Mouse (Mus musculus) MEL (cell line): Measurements from ENCODE around the gene Ccdc151.

Experiments used
- CHD1 ChIP-seq: IDR thresholded peaks from 2 replicates; pipeline ENCODE4 v1.6.1; 2012; ENCODE audit warnings: low read depth, mild to moderate bottlenecking, inconsistent platforms, low read length, improper control_type of control experiment
- CTCF ChIP-seq, 3 experiments: IDR thresholded peaks in 2 of 3; conservative IDR thresholded peaks in 1 of 3; 2 replicates each; pipeline ENCODE4 v1.5.1; 2011 to 2012; ENCODE audit warnings: low read length in 3 of 3, low read depth in 2 of 3, mild to moderate bottlenecking in 2 of 3, improper control_type of control experiment in 1 of 3, inconsistent platforms in 1 of 3, mixed read lengths in 1 of 3, moderate library complexity in 1 of 3; ENCODE audit not compliant: control insufficient read depth in 1 of 3, insufficient read depth in 1 of 3, poor library complexity in 1 of 3, severe bottlenecking in 1 of 3
- E2F4 ChIP-seq: IDR thresholded peaks from 2 replicates; pipeline ENCODE4 v1.6.1; 2011; ENCODE audit warnings: low read depth, low read length, improper control_type of control experiment, borderline replicate concordance
- GATA1 ChIP-seq: IDR thresholded peaks from 2 replicates; pipeline ENCODE4 v1.6.1; 2011; ENCODE audit warnings: low read depth, low read length, improper control_type of control experiment
- HCFC1 ChIP-seq: IDR thresholded peaks from 2 replicates; pipeline ENCODE4 v1.6.1; 2012; ENCODE audit warnings: low read depth, mild to moderate bottlenecking, inconsistent platforms, low read length, improper control_type of control experiment, moderate library complexity
- MAFK ChIP-seq: IDR thresholded peaks from 2 replicates; pipeline ENCODE4 v1.6.1; 2011; ENCODE audit warnings: low read depth, mild to moderate bottlenecking, low read length, improper control_type of control experiment, borderline replicate concordance
- MYB ChIP-seq: IDR thresholded peaks from 2 replicates; pipeline ENCODE4 v1.6.1; 2011; ENCODE audit warnings: mild to moderate bottlenecking, low read depth, low read length, improper control_type of control experiment
- POLR2A ChIP-seq, 2 experiments: IDR thresholded peaks; 2 replicates each; pipeline ENCODE4 v1.6.1; 2011 to 2012; ENCODE audit warnings: low read length in 2 of 2, mild to moderate bottlenecking in 2 of 2, control low read depth in 1 of 2, improper control_type of control experiment in 1 of 2, low read depth in 1 of 2, moderate library complexity in 1 of 2; ENCODE audit not compliant: control insufficient read depth in 1 of 2, insufficient read depth in 1 of 2, poor library complexity in 1 of 2
- USF1 ChIP-seq: IDR thresholded peaks from 2 replicates; pipeline ENCODE4 v1.6.1; 2014; ENCODE audit warnings: low read depth, mild to moderate bottlenecking, inconsistent platforms, low read length, improper control_type of control experiment, moderate library complexity
- ZC3H11A ChIP-seq: IDR thresholded peaks from 2 replicates; pipeline ENCODE4 v1.6.1; 2012; ENCODE audit warnings: low read depth, mild to moderate bottlenecking, inconsistent platforms, low read length, improper control_type of control experiment

GRCm38 (mm10) chr9:21948146-21948545 lies 54.3 kb downstream of the Ccdc151 start:
- TF ChIP-seq POLR2A (IDR thresholded peaks at IDR 0.05; ENCODE audit: control insufficient read depth in 1 of 2, insufficient read depth in 1 of 2, low read depth in 1 of 2, low read length in 2 of 2, poor library complexity in 1 of 2) (no peak), CHD1 (no peak), CTCF (IDR thresholded peaks at IDR 0.05 in 2 of 3, conservative IDR thresholded peaks at IDR 0.05 in 1 of 3; ENCODE audit: control insufficient read depth in 1 of 3, insufficient read depth in 1 of 3, low read depth in 2 of 3, low read length in 3 of 3, poor library complexity in 1 of 3, severe bottlenecking in 1 of 3) (no peak), GATA1 (no peak), HCFC1 (no peak), ZC3H11A (no peak), MYB (no peak), E2F4 (no peak), USF1 (no peak), MAFK (no peak)
